Mouse (Mus musculus) megakaryocyte-erythroid progenitor cell, adult 5-6 weeks (primary cell): ENCODE measurements around the gene Coa7. TPM values are rescaled to one million over a fixed set of nuclear protein-coding genes. Genes with fewer than 3 reads are reported as not detected.

Source experiments
- ATAC-seq: replicated peaks from 2 replicates; pipeline ENCODE4 v1.8.0; 2016; ENCODE audit warnings: mild to moderate bottlenecking, inconsistent platforms; ENCODE audit not compliant: severe bottlenecking, poor library complexity, low FRiP score, low TSS enrichment
- total RNA-seq, 2 experiments: library from RNA; stranded (forward) in 1 of 2; stranded (reverse) in 1 of 2; fragments of 200-1000, 215-1000 nt in 1 of 2; fragments of >200 nt in 1 of 2; fragmentation: Nextera tagmentation in 1 of 2; gene quantifications; 2 replicates each; pipeline ENCODE4 v1.2.3; 2014 to 2017

Gene Coa7
- total RNA-seq (2014; fragmentation: Nextera tagmentation) (12.8 and 27.1 TPM in 2 replicates), total RNA-seq (2017) (5.9 and 16.1 TPM in 2 replicates)

- peak; percentile 94 for ATAC-seq
These were observed at the start of gene Coa7 for GRCm38 (mm10) chr4:108327730-108328484. Coa7 (plus strand) TSS chr4:108328140.

- 0 out of 2 replicates have a peak, but pooled peaks have one; percentile 25 for ATAC-seq
These were observed 27.7 kb upstream of the Coa7 start for GRCm38 (mm10) chr4:108300266-108300665.

GRCm38 (mm10) chr4:108300670-108301373 is 27.1 kb upstream of the Coa7 start, which contains the start of gene Zyg11b:
Zyg11b (minus strand) TSS chr4:108301096.
- peak; percentile 92 for ATAC-seq

- ATAC-seq, result no peak
These were observed 25.5 kb upstream of the Coa7 start for GRCm38 (mm10) chr4:108302296-108302890.

- no peak for ATAC-seq
These were observed 17.2 kb upstream of the Coa7 start for GRCm38 (mm10) chr4:108310706-108311105.

GRCm38 (mm10) chr4:108314041-108314440 is 13.9 kb upstream of the Coa7 start:
- ATAC-seq, result no peak

- no peak for ATAC-seq
These were observed 10.0 kb upstream of the Coa7 start for GRCm38 (mm10) chr4:108317656-108318605.

GRCm38 (mm10) chr4:108318649-108319615 is 9.0 kb upstream of the Coa7 start:
- ATAC-seq, result no peak

- no peak; the same call in 1 of the 2 replicates for ATAC-seq
These were observed 8.2 kb upstream of the Coa7 start for GRCm38 (mm10) chr4:108319747-108320146.

GRCm38 (mm10) chr4:108320627-108321380 is 7.1 kb upstream of the Coa7 start:
- ATAC-seq, result no peak

- ATAC-seq, result no peak
These were observed 4.4 kb upstream of the Coa7 start for GRCm38 (mm10) chr4:108323588-108323987.

- no peak for ATAC-seq
These were observed 815 bp upstream of the Coa7 start for GRCm38 (mm10) chr4:108327071-108327579.

GRCm38 (mm10) chr4:108329840-108330239 is 1.9 kb downstream of the Coa7 start:
- no peak for ATAC-seq

- no peak for ATAC-seq
These were observed 4.1 kb downstream of the Coa7 start for GRCm38 (mm10) chr4:108332041-108332440.

GRCm38 (mm10) chr4:108335413-108335812 is 7.5 kb downstream of the Coa7 start:
- ATAC-seq, result no peak

- ATAC-seq, result no peak
These were observed 8.8 kb downstream of the Coa7 start for GRCm38 (mm10) chr4:108336765-108337164.

- ATAC-seq, result no peak
These were observed 9.9 kb downstream of the Coa7 start for GRCm38 (mm10) chr4:108337817-108338216.
